Mouse (Mus musculus): Measurements from ENCODE around the gene Ikzf1. TPM values are rescaled to one million over a fixed set of nuclear protein-coding genes. Genes with fewer than 3 reads are reported as not detected.

Ikzf1 gene
- polyA plus RNA-seq, 1 experiment from 2014 or later = 12.5 TPM

- no peak for DNase-seq
- H3K27me3 ChIP-seq (ENCODE audit: insufficient read depth, low read length) = no peaks in the 10 kb centered on the region
- peak overlapping the region; percentile 60; the same call in 1 of the 2 replicates for H3K27ac ChIP-seq (ENCODE audit: low read depth)
- H3K9me3 ChIP-seq (ENCODE audit: low read length) = no peaks in the 10 kb centered on the region
- H3K4me1 ChIP-seq (ENCODE audit: insufficient read depth) = 0 out of 2 replicates have a peak, but pooled peaks cover 3% of the 10 kb centered on the region
- TF ChIP-seq CTCF (IDR thresholded peaks at IDR 0.05; ENCODE audit: low read depth) (no peak), EP300 (IDR thresholded peaks at IDR 0.05; ENCODE audit: low read depth) (no peak)
- H3K36me3 ChIP-seq (replicated peaks; ENCODE audit: insufficient read depth, low read length) = no peaks in the 10 kb centered on the region
- 36% methylated on average over 6 of the region's 6 CpGs for WGBS (ENCODE audit: insufficient replicate concordance)
- H3K4me3 ChIP-seq (ENCODE audit: low read depth, low read length) = no peak overlapping the region
- 0 out of 2 replicates have a peak overlapping the region, but pooled peaks have one; percentile 2 for H3K4me2 ChIP-seq (ENCODE audit: low read depth, low read length)
- no peak overlapping the region for H3K9ac ChIP-seq (replicated peaks)
- no peak for ATAC-seq
Observed at GRCm38 (mm10) chr11:11785457-11785856, 100.7 kb downstream of the Ikzf1 start.

- H3K4me3 ChIP-seq (ENCODE audit: low read depth, low read length) = no peak overlapping the region
- 2% methylated on average over 8 of the region's 8 CpGs for WGBS (ENCODE audit: insufficient replicate concordance)
- TF ChIP-seq EP300 (IDR thresholded peaks at IDR 0.05; ENCODE audit: low read depth) (no peak), CTCF (IDR thresholded peaks at IDR 0.05; ENCODE audit: low read depth) (peak; percentile 66)
- no peak overlapping the region for H3K9ac ChIP-seq (replicated peaks)
- ATAC-seq (peak; percentile 96), DNase-seq (peak; percentile 84)
- H3K27me3 ChIP-seq (ENCODE audit: insufficient read depth, low read length) = no peaks in the 10 kb centered on the region
- no peak overlapping the region for H3K27ac ChIP-seq (ENCODE audit: low read depth)
- H3K4me1 ChIP-seq (ENCODE audit: insufficient read depth) = no peaks in the 10 kb centered on the region
- no peaks in the 10 kb centered on the region for H3K36me3 ChIP-seq (replicated peaks; ENCODE audit: insufficient read depth, low read length)
- no peaks in the 10 kb centered on the region for H3K9me3 ChIP-seq (ENCODE audit: low read length)
- peak overlapping the region; percentile 61 for H3K4me2 ChIP-seq (ENCODE audit: low read depth, low read length)
Observed at GRCm38 (mm10) chr11:11788521-11788974, 103.7 kb downstream of the Ikzf1 start.

- Histone ChIP-seq H3K27me3 (ENCODE audit: insufficient read depth, low read length) (no peaks in the 10 kb centered on the region), H3K9me3 (ENCODE audit: low read length) (no peaks in the 10 kb centered on the region), H3K36me3 (replicated peaks; ENCODE audit: insufficient read depth, low read length) (peaks cover 12% of the 10 kb centered on the region), H3K4me3 (ENCODE audit: low read depth, low read length) (no peak overlapping the region), H3K4me1 (ENCODE audit: insufficient read depth) (no peaks in the 10 kb centered on the region), H3K4me2 (ENCODE audit: low read depth, low read length) (no peak overlapping the region), H3K9ac (replicated peaks) (no peak overlapping the region), H3K27ac (ENCODE audit: low read depth) (no peak overlapping the region)
- DNase-seq (no peak), ATAC-seq (no peak)
- 75% methylated on average over 1 of the region's 1 CpGs for WGBS (ENCODE audit: insufficient replicate concordance)
- TF ChIP-seq CTCF (IDR thresholded peaks at IDR 0.05; ENCODE audit: low read depth) = no peak
- TF ChIP-seq EP300 (IDR thresholded peaks at IDR 0.05; ENCODE audit: low read depth) = no peak
Observed at GRCm38 (mm10) chr11:11794626-11795025, 109.8 kb downstream of the Ikzf1 start.

- ATAC-seq (no peak), DNase-seq (no peak)
- H3K27me3 ChIP-seq (ENCODE audit: insufficient read depth, low read length) = no peaks in the 10 kb centered on the region
- H3K36me3 ChIP-seq (replicated peaks; ENCODE audit: insufficient read depth, low read length) = peaks cover 42% of the 10 kb centered on the region
- no peak overlapping the region for H3K27ac ChIP-seq (ENCODE audit: low read depth)
- TF ChIP-seq EP300 (IDR thresholded peaks at IDR 0.05; ENCODE audit: low read depth) (no peak), CTCF (IDR thresholded peaks at IDR 0.05; ENCODE audit: low read depth) (no peak)
- H3K4me2 ChIP-seq (ENCODE audit: low read depth, low read length) = no peak overlapping the region
- H3K9me3 ChIP-seq (ENCODE audit: low read length) = no peaks in the 10 kb centered on the region
- no peak overlapping the region for H3K9ac ChIP-seq (replicated peaks)
- H3K4me3 ChIP-seq (ENCODE audit: low read depth, low read length) = no peak overlapping the region
- WGBS (ENCODE audit: insufficient replicate concordance) = 94% methylated on average over 1 of the region's 1 CpGs
- H3K4me1 ChIP-seq (ENCODE audit: insufficient read depth) = no peaks in the 10 kb centered on the region
Observed at GRCm38 (mm10) chr11:11798690-11799089, 113.9 kb downstream of the Ikzf1 start.

- Histone ChIP-seq H3K27me3 (ENCODE audit: insufficient read depth, low read length) (no peaks in the 10 kb centered on the region), H3K4me1 (ENCODE audit: insufficient read depth) (no peaks in the 10 kb centered on the region), H3K9me3 (ENCODE audit: low read length) (no peaks in the 10 kb centered on the region), H3K9ac (replicated peaks) (no peak overlapping the region), H3K36me3 (replicated peaks; ENCODE audit: insufficient read depth, low read length) (peaks cover 52% of the 10 kb centered on the region), H3K4me2 (ENCODE audit: low read depth, low read length) (no peak overlapping the region), H3K27ac (ENCODE audit: low read depth) (no peak overlapping the region), H3K4me3 (ENCODE audit: low read depth, low read length) (no peak overlapping the region)
- TF ChIP-seq CTCF (IDR thresholded peaks at IDR 0.05; ENCODE audit: low read depth) = no peak
- TF ChIP-seq EP300 (IDR thresholded peaks at IDR 0.05; ENCODE audit: low read depth) = no peak
- ATAC-seq (no peak), DNase-seq (no peak)
- 74% methylated on average over 3 of the region's 3 CpGs for WGBS (ENCODE audit: insufficient replicate concordance)
Observed at GRCm38 (mm10) chr11:11800304-11800703, 115.5 kb downstream of the Ikzf1 start.

GRCm38 (mm10) chr11:11801067-11801466 is 116.3 kb downstream of the Ikzf1 start:
- ATAC-seq (no peak), DNase-seq (no peak)
- Histone ChIP-seq H3K9ac (replicated peaks) (no peak overlapping the region), H3K9me3 (ENCODE audit: low read length) (no peaks in the 10 kb centered on the region), H3K4me2 (ENCODE audit: low read depth, low read length) (peak overlapping the region; percentile 24; the same call in 1 of the 2 replicates), H3K27me3 (ENCODE audit: insufficient read depth, low read length) (no peaks in the 10 kb centered on the region), H3K4me3 (ENCODE audit: low read depth, low read length) (no peak overlapping the region), H3K27ac (ENCODE audit: low read depth) (no peak overlapping the region), H3K36me3 (replicated peaks; ENCODE audit: insufficient read depth, low read length) (peaks cover 60% of the 10 kb centered on the region), H3K4me1 (ENCODE audit: insufficient read depth) (no peaks in the 10 kb centered on the region)
- TF ChIP-seq CTCF (IDR thresholded peaks at IDR 0.05; ENCODE audit: low read depth) (no peak), EP300 (IDR thresholded peaks at IDR 0.05; ENCODE audit: low read depth) (no peak)
- 72% methylated on average over 9 of the region's 9 CpGs for WGBS (ENCODE audit: insufficient replicate concordance)
